Mouse (Mus musculus) mature B cell (primary cell): ENCODE results near the gene Spic.

Experiments
- in situ Hi-C: fragments of 300-500 bp; cut with MboI; formaldehyde crosslinking; loops from 2 replicates; pipeline ENCODE4 v1.14.3; 2019

Spic gene

GRCm38 (mm10) chr10:88658918-88659317 lies 25.9 kb downstream of the Spic start:
- in situ Hi-C loops: no loop called here

DNA sequence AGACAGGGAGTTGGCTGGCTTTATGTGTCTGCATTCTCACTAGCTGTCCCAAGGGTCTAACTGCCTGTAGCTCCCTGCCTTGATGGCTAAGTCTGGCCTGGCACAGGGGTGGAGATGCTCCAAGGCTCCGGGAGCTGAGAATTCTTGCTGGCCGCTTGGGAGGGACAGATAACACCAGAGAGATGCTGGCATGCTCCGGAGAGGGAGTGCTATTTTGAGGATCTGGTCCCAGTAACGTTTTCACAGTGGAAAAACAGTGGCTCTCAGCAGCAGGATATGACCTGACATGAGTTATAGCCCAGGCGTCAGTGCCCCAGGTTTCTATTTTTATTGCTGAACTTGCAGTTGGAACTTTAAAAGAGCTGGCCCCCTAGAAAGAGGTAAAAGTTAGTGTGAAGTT lies 39.4 kb downstream of the Spic start:
- in situ Hi-C loops: no loop called here

DNA sequence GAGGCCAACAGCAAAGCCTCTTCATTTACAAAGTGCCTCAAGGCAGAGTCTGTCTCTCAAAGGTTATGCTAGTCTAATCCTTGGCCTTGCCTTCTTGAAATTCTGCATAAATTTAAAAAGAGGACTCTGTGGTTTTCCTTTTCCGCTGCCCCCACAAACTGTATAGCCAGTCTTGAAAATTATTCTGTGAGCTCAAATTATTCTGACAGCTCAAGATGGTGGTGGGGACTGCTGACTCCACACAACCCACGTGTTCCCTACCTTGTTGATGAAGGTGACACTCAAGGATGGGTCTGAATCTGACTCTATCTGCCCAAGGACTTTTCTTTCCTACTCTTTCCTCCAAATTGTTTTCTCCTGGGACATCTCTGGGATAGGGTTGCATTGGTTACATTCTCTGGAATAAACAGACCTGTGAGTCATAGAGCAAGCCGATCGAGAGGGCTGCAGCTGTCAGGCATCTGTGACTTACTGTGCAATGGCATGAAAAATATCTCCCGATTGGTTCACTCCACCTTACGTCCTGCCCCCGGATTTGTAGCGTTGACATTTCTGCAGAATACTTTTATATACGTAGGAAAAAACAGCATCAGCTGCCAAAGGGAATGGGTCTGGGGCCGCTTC lies 53.4 kb downstream of the Spic start:
- in situ Hi-C loops: no loop called here

DNA sequence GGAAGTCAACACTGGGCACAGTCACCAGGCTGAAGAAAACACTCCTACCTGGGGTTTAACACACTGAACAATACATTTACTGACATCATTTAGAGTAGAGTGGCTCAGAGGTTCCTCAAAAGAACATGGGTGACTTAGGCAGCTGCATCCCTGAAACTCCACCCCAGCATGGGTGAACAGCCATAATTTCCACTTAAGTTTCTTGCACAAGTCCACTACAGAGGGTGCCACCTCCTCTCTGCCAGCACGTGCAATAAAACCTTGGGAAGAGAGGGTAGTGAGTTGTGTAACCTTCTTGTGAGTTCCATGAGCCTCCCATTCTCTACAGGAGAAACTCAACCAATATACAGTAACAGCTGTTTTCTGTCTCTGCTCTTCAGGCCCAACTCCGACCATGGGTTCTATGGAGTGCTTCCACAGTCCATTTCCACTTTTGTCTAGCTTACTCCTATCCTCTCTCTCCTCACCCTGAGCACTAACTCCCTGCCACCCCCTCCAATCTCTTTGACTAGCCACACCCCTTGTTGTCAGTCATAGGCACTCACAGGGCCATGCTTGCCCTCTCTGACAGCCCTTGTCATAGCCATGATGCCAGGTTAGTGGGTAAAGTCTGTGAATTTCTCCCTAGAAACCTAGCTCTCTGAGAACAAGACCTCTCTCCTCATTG lies 54.0 kb downstream of the Spic start:
- in situ Hi-C loops: no loop called here

- in situ Hi-C loops: no loop called here
Observed at GRCm38 (mm10) chr10:88627052-88627451, 57.8 kb downstream of the Spic start.

- in situ Hi-C loops: no loop called here
Observed at GRCm38 (mm10) chr10:88626176-88626575, 58.6 kb downstream of the Spic start.
